In genomic region chr4:130738527-130738926, GRCm38 (mm10) we compare ENCODE assay signal across 10 mouse cellular contexts. TPM values are rescaled to one million over a fixed set of nuclear protein-coding genes. Genes with fewer than 3 reads are reported as not detected.
DNase-seq lines count a peak whose midpoint lies in the region; ATAC-seq and TF ChIP-seq lines count a peak whose summit lies in the region.
"Had no signal": no experiment of that assay in that cellular context is flagged by ENCODE, and none has a peak within 500 bp of the region (broad histone marks: within the 10 kb centered on the region; RNA-seq: fewer than 3 reads in every experiment).

No protein-coding gene starts in this region.

- H3K36me3 ChIP-seq in limb, embryonic 11.5 days (ENCODE audit: control insufficient read depth, insufficient read depth, low read length): peaks cover 13% of the 10 kb centered on the region
- peaks cover 51% of the 10 kb centered on the region for H3K36me3 ChIP-seq in limb, embryonic 10.5 days
- H3K36me3 ChIP-seq in lung, embryonic 16.5 days (ENCODE audit: control insufficient read depth, insufficient read depth, low read length): peaks cover 12% of the 10 kb centered on the region
- H3K36me3 ChIP-seq in small intestine, adult 2 months (ENCODE audit: control insufficient read depth, insufficient read depth, low read length): peaks cover 35% of the 10 kb centered on the region

- no peak for TF ChIP-seq POLR2A in small intestine, adult 2 months (IDR thresholded peaks at IDR 0.05; ENCODE audit: low read depth, low read length)

- no peaks in the 10 kb centered on the region for H3K27me3 ChIP-seq in limb, embryonic 11.5 days (ENCODE audit: control insufficient read depth, insufficient read depth, low read length)
- H3K27me3 ChIP-seq in limb, embryonic 10.5 days (ENCODE audit: low read depth, poor library complexity, severe bottlenecking): no peaks in the 10 kb centered on the region
- H3K27me3 ChIP-seq in lung, embryonic 16.5 days (ENCODE audit: control insufficient read depth, insufficient read depth, low read depth, low read length): no peaks in the 10 kb centered on the region
- no peaks in the 10 kb centered on the region for H3K27me3 ChIP-seq in small intestine, adult 2 months (ENCODE audit: control insufficient read depth, insufficient read depth, low read length)
- H3K27me3 ChIP-seq: limb, embryonic 12.5 days; stomach, embryonic 15.5 days had no signal

- DNase-seq in limb, embryonic 11.5 days (ENCODE audit: low spot score): peak; percentile 52
- no peak for DNase-seq in limb, embryonic 10.5 days (ENCODE audit: low spot score)
- peak; percentile 73 for DNase-seq in adipocyte (ENCODE audit: low spot score)
- peak; percentile 66 for DNase-seq in embryo, embryonic 11 days
- peak; percentile 45 to 68 for DNase-seq in heart, postnatal 14 days
- peak; percentile 72 to 79 for DNase-seq in kidney, postnatal 36 days

- no peaks in the 10 kb centered on the region for H3K4me1 ChIP-seq in limb, embryonic 11.5 days (ENCODE audit: control insufficient read depth, insufficient read depth, low read length)
- no peaks in the 10 kb centered on the region for H3K4me1 ChIP-seq in limb, embryonic 10.5 days
- peaks cover 4% of the 10 kb centered on the region; the same call in 1 of the 2 replicates for H3K4me1 ChIP-seq in lung, embryonic 16.5 days (replicated peaks; ENCODE audit: control insufficient read depth, insufficient read depth, low read length)
- H3K4me1 ChIP-seq in small intestine, adult 2 months (ENCODE audit: control insufficient read depth, insufficient read depth, insufficient read length, low read length): no peaks in the 10 kb centered on the region
- H3K4me1 ChIP-seq: stomach, embryonic 15.5 days had no signal

- intact Hi-C loops in heart, postnatal 14 days (cut with DNase I): no loop called here

- no peak overlapping the region for H3K4me2 ChIP-seq in limb, embryonic 11.5 days (ENCODE audit: low read depth, severe bottlenecking)
- H3K4me2 ChIP-seq in lung, embryonic 16.5 days (ENCODE audit: low read depth, low read length): no peak overlapping the region
- H3K4me2 ChIP-seq: limb, embryonic 12.5 days; stomach, embryonic 15.5 days had no signal

- no peak for ATAC-seq in limb, embryonic 11.5 days (ENCODE audit: insufficient number of reproducible peaks, low FRiP score, low TSS enrichment, low read depth)
- peak; percentile 57; the same call in 1 of the 2 replicates for ATAC-seq in lung, embryonic 16.5 days (ENCODE audit: low read depth)

- no peak overlapping the region for H3K4me3 ChIP-seq in limb, embryonic 11.5 days (ENCODE audit: low read depth, low read length)
- H3K4me3 ChIP-seq in limb, embryonic 10.5 days: no peak overlapping the region
- no peak overlapping the region for H3K4me3 ChIP-seq in lung, embryonic 16.5 days (ENCODE audit: low read length)
- H3K4me3 ChIP-seq in small intestine, adult 2 months (ENCODE audit: low read depth, low read length): no peak overlapping the region
- H3K4me3 ChIP-seq: limb, embryonic 12.5 days; stomach, embryonic 15.5 days had no signal

- no peaks in the 10 kb centered on the region for H3K9me3 ChIP-seq in limb, embryonic 11.5 days (ENCODE audit: control insufficient read depth, low read length)
- no peaks in the 10 kb centered on the region for H3K9me3 ChIP-seq in limb, embryonic 10.5 days (replicated peaks)
- no peaks in the 10 kb centered on the region for H3K9me3 ChIP-seq in lung, embryonic 16.5 days (ENCODE audit: control insufficient read depth, low read length)
- H3K9me3 ChIP-seq: limb, embryonic 12.5 days; stomach, embryonic 15.5 days had no signal

- TF ChIP-seq CTCF in small intestine, adult 2 months (IDR thresholded peaks at IDR 0.05; ENCODE audit: extremely low read depth, insufficient read length, insufficient replicate concordance, low read depth, low read length): peak; percentile 26; the same call in 1 of the 2 replicates

- WGBS in limb, embryonic 11.5 days: 76% methylated on average over 2 of the region's 2 CpGs
- WGBS in limb, embryonic 10.5 days: 77% methylated on average over 2 of the region's 2 CpGs
- 56% methylated on average over 2 of the region's 2 CpGs for WGBS in lung, embryonic 16.5 days
- 56% methylated on average over 2 of the region's 2 CpGs for WGBS in small intestine, adult 2 months

- no peak overlapping the region for H3K27ac ChIP-seq in limb, embryonic 11.5 days (replicated peaks; ENCODE audit: low read depth, low read length)
- H3K27ac ChIP-seq in limb, embryonic 10.5 days: no peak overlapping the region
- H3K27ac ChIP-seq in lung, embryonic 16.5 days (ENCODE audit: low read length): no peak overlapping the region
- no peak overlapping the region for H3K27ac ChIP-seq in small intestine, adult 2 months (ENCODE audit: insufficient read depth, low read depth, low read length)
- H3K27ac ChIP-seq: limb, embryonic 12.5 days; stomach, embryonic 15.5 days had no signal

- no peak overlapping the region for H3K9ac ChIP-seq in limb, embryonic 11.5 days (ENCODE audit: low read length)
- H3K9ac ChIP-seq in lung, embryonic 16.5 days (ENCODE audit: low read length): no peak overlapping the region
- H3K9ac ChIP-seq: limb, embryonic 12.5 days; stomach, embryonic 15.5 days had no signal

RNA-seq across cellular contexts. Expression of gene Sdc3, which starts 53.8 kb away (rescaled TPM):
- 18.6 and 24.7 TPM in 2 replicates for polyA plus RNA-seq in limb, embryonic 11.5 days (2014; fragmentation: Nextera tagmentation; extraction: Ambion mirVana)
- 26.7 and 38.1 TPM in 2 replicates for polyA plus RNA-seq in limb, embryonic 10.5 days (2016; fragmentation: Nextera tagmentation; extraction: Ambion mirVana)
- total RNA-seq in heart, postnatal 14 days (2021): 10 to 100 TPM; 43.0 to 50.6 TPM
- polyA plus RNA-seq in lung, embryonic 16.5 days (2015; fragmentation: Nextera tagmentation; extraction: Ambion mirVana): 16.9 and 20.1 TPM in 2 replicates
- polyA plus RNA-seq in small intestine, adult 2 months (2012; rRNA removed): 14.2 and 16.8 TPM in 2 replicates
